Mouse (Mus musculus): ENCODE results near the gene Alas2.

- no peak for TF ChIP-seq CTCF (IDR thresholded peaks at IDR 0.05; ENCODE audit: extremely low read depth, insufficient read length, insufficient replicate concordance, low read depth, low read length)
- no peak for TF ChIP-seq POLR2A (IDR thresholded peaks at IDR 0.05; ENCODE audit: low read depth, low read length)
These were observed 37.9 kb downstream of the Alas2 start for GRCm38 (mm10) chrX:150585116-150585515.

Measured in small intestine, adult 2 months (tissue).